Mouse (Mus musculus): ENCODE measurements around the gene Cyp4f16.

DNA sequence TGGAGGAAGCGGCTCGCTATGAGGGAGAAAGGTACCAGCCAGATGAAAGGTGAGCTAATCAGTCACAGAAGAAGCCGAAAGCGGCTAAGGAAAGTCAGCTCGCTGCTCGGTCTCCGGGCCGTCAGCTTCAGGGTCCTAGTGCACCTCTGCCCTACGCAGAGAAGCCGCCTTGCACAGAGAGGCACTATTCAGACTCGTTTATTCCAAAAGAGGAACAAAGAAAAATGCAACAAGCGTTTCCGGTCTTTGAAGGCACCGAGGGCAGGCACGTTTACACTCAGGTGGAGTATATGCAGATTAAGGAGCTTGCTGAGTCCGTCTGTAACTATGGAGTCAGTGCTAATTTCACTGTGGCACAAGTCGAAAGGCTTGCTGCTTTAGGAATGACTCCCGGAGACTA lies 60.1 kb downstream of the Cyp4f16 start:
- TF ChIP-seq CTCF (IDR thresholded peaks at IDR 0.05; ENCODE audit: borderline replicate concordance, insufficient read depth, low read length): no peak
- no peak for TF ChIP-seq POLR2A (IDR thresholded peaks at IDR 0.05; ENCODE audit: low read depth, low read length)

Measured in embryonic fibroblast, embryonic 13.5 days (primary cell).